23 mouse cellular contexts compared by ENCODE assay signal in genomic region chr8:49195333-49195640, GRCm38 (mm10).
A peak's percentile ranks its signal among the peaks of the same experiment; 100 is the strongest.
DNase-seq lines count a peak whose midpoint lies in the region; ATAC-seq lines count a peak whose summit lies in the region.
"Had no signal": no experiment of that assay in that cellular context is flagged by ENCODE, and none has a peak within 500 bp of the region (broad histone marks: within the 10 kb centered on the region; RNA-seq: fewer than 3 reads in every experiment).

No protein-coding gene starts in this region.

- H3K36me3 ChIP-seq in hindbrain, embryonic 10.5 days = no peaks in the 10 kb centered on the region
- H3K36me3 ChIP-seq in hindbrain, embryonic 13.5 days = no peaks in the 10 kb centered on the region
- H3K36me3 ChIP-seq in forebrain, embryonic 13.5 days (ENCODE audit: poor library complexity, severe bottlenecking) = no peaks in the 10 kb centered on the region
- H3K36me3 ChIP-seq in midbrain, embryonic 16.5 days (ENCODE audit: control insufficient read depth, insufficient read depth, low read length) = no peaks in the 10 kb centered on the region
- H3K36me3 ChIP-seq: embryonic facial prominence, embryonic 15.5 days; heart, embryonic 10.5 days; stomach, embryonic 15.5 days had no signal

- no peak for DNase-seq in hindbrain, embryonic 10.5 days (ENCODE audit: low spot score)
- DNase-seq in Muller cell, postnatal 12 days (ENCODE audit: inconsistent ontology term) = peak; percentile 51
- no peak for DNase-seq in cerebellum, adult 11-12 months
- DNase-seq in kidney, adult 8-10 months = no peak
- DNase-seq: B cell, adult 2 months; cerebellum, adult 9-10 months; heart, postnatal 10 days; kidney, adult 18-20 months; kidney, postnatal 36 days; layer of hippocampus, adult 9-11 months; lung, adult 18-20 months; retina, postnatal 1 day; thymus, adult 2 months had no signal

- H3K4me1 ChIP-seq in hindbrain, embryonic 10.5 days (replicated peaks) = peaks cover 6% of the 10 kb centered on the region; the same call in 1 of the 2 replicates
- H3K4me1 ChIP-seq in hindbrain, embryonic 13.5 days (replicated peaks) = no peaks in the 10 kb centered on the region; the same call in 1 of the 2 replicates
- peaks cover 10% of the 10 kb centered on the region for H3K4me1 ChIP-seq in forebrain, embryonic 13.5 days
- peaks cover 4% of the 10 kb centered on the region; the same call in 1 of the 2 replicates for H3K4me1 ChIP-seq in midbrain, embryonic 16.5 days (ENCODE audit: control insufficient read depth, insufficient read depth, low read length)
- H3K4me1 ChIP-seq: embryonic facial prominence, embryonic 15.5 days; heart, embryonic 10.5 days; megakaryocyte, embryonic 14.5 days; stomach, embryonic 15.5 days had no signal

- H3K9me3 ChIP-seq in hindbrain, embryonic 10.5 days = no peaks in the 10 kb centered on the region
- no peaks in the 10 kb centered on the region for H3K9me3 ChIP-seq in hindbrain, embryonic 13.5 days
- H3K9me3 ChIP-seq in forebrain, embryonic 13.5 days (replicated peaks) = no peaks in the 10 kb centered on the region
- H3K9me3 ChIP-seq in midbrain, embryonic 16.5 days (replicated peaks; ENCODE audit: control insufficient read depth, low read length, poor library complexity, severe bottlenecking) = no peaks in the 10 kb centered on the region
- H3K9me3 ChIP-seq: embryonic facial prominence, embryonic 15.5 days; heart, embryonic 10.5 days; stomach, embryonic 15.5 days had no signal

- 74% methylated on average over 4 of the region's 4 CpGs for WGBS in hindbrain, embryonic 10.5 days
- WGBS in hindbrain, embryonic 13.5 days = 60% methylated on average over 4 of the region's 4 CpGs
- 43% methylated on average over 4 of the region's 4 CpGs for WGBS in forebrain, embryonic 13.5 days
- WGBS in midbrain, embryonic 16.5 days = 40% methylated on average over 4 of the region's 4 CpGs

- H3K27ac ChIP-seq in hindbrain, embryonic 10.5 days = peak overlapping the region; percentile 50; the same call in 1 of the 2 replicates
- H3K27ac ChIP-seq in hindbrain, embryonic 13.5 days = no peak overlapping the region
- no peak overlapping the region for H3K27ac ChIP-seq in forebrain, embryonic 13.5 days
- H3K27ac ChIP-seq in midbrain, embryonic 16.5 days (ENCODE audit: low read length) = peak overlapping the region; percentile 13; the same call in 1 of the 2 replicates
- H3K27ac ChIP-seq: embryonic facial prominence, embryonic 15.5 days; heart, embryonic 10.5 days; left cerebral cortex, adult 2 months; stomach, embryonic 15.5 days had no signal

- no peak for ATAC-seq in hindbrain, embryonic 13.5 days (ENCODE audit: low FRiP score)
- peak; percentile 24; the same call in 1 of the 2 replicates for ATAC-seq in forebrain, embryonic 13.5 days
- ATAC-seq in midbrain, embryonic 16.5 days = 0 out of 2 replicates have a peak, but pooled peaks have one; percentile 5

- H3K9ac ChIP-seq in hindbrain, embryonic 13.5 days = no peak overlapping the region
- no peak overlapping the region for H3K9ac ChIP-seq in forebrain, embryonic 13.5 days
- no peak overlapping the region for H3K9ac ChIP-seq in midbrain, embryonic 16.5 days (ENCODE audit: low read depth, low read length)
- H3K9ac ChIP-seq: embryonic facial prominence, embryonic 15.5 days; stomach, embryonic 15.5 days had no signal

- no peaks in the 10 kb centered on the region for H3K27me3 ChIP-seq in hindbrain, embryonic 10.5 days (ENCODE audit: insufficient read depth, poor library complexity, severe bottlenecking)
- no peaks in the 10 kb centered on the region for H3K27me3 ChIP-seq in hindbrain, embryonic 13.5 days
- no peaks in the 10 kb centered on the region for H3K27me3 ChIP-seq in forebrain, embryonic 13.5 days
- no peaks in the 10 kb centered on the region for H3K27me3 ChIP-seq in midbrain, embryonic 16.5 days (ENCODE audit: control insufficient read depth, insufficient read depth, low read depth, low read length)
- H3K27me3 ChIP-seq: embryonic facial prominence, embryonic 15.5 days; megakaryocyte, embryonic 14.5 days; stomach, embryonic 15.5 days had no signal

- H3K4me3 ChIP-seq in hindbrain, embryonic 10.5 days = no peak overlapping the region
- no peak overlapping the region for H3K4me3 ChIP-seq in hindbrain, embryonic 13.5 days
- no peak overlapping the region for H3K4me3 ChIP-seq in forebrain, embryonic 13.5 days
- H3K4me3 ChIP-seq in midbrain, embryonic 16.5 days (ENCODE audit: low read depth, low read length) = no peak overlapping the region
- H3K4me3 ChIP-seq: embryonic facial prominence, embryonic 15.5 days; heart, embryonic 10.5 days; left cerebral cortex, adult 2 months; megakaryocyte, embryonic 14.5 days; myocyte; stomach, embryonic 15.5 days had no signal

- no peak overlapping the region for H3K4me2 ChIP-seq in hindbrain, embryonic 13.5 days
- H3K4me2 ChIP-seq in forebrain, embryonic 13.5 days = no peak overlapping the region
- H3K4me2 ChIP-seq in midbrain, embryonic 16.5 days (ENCODE audit: low read length) = no peak overlapping the region
- H3K4me2 ChIP-seq: embryonic facial prominence, embryonic 15.5 days; liver, embryonic 11.5 days; stomach, embryonic 15.5 days had no signal

Comparison
In these comparisons a context has a peak if more than half of its experiments do, and no peak if none do; other contexts are left out.
1. H3K27ac ChIP-seq: peak in hindbrain, embryonic 10.5 days (single experiment) and midbrain, embryonic 16.5 days (single experiment); none in hindbrain, embryonic 13.5 days (single experiment) and forebrain, embryonic 13.5 days (single experiment).